Mouse (Mus musculus) heart, postnatal 0 days (tissue): ENCODE data around the gene Ccdc151.

Experiments
- CTCF ChIP-seq: IDR thresholded peaks from 2 replicates; pipeline ENCODE4 v1.5.1; 2016; ENCODE audit warnings: antibody characterized with exemption, control low read depth, low read depth
- EP300 ChIP-seq: IDR thresholded peaks from 2 replicates; pipeline ENCODE4 v1.6.1; 2016; ENCODE audit warnings: antibody characterized with exemption, low read depth

- TF ChIP-seq CTCF (no peak), EP300 (peak; percentile 39; the same call in 1 of the 2 replicates)
Measured at GRCm38 (mm10) chr9:22002194-22003162, at the start of gene Ccdc151, which contains the start of gene Prkcsh.
